Mouse (Mus musculus) CH12.LX (cell line): ENCODE measurements at regions not wholly inside any gene's neighbourhood (a gene's known extent, or its start where the extent isn't known, plus 50 kb on each side); places are given as distances from the start of the nearest gene placed in this dataset.
"Not testable (repeated sequence)": the region's sequence is repeated elsewhere in the genome, so short reads cannot be mapped to it uniquely, and the experiment has no call there.

ENCODE experiments used
- DNase-seq: peaks from one replicate; pipeline ENCODE4 v3.0.0-alpha.2; 2013; ENCODE audit errors: extremely low read depth
- H3K27ac ChIP-seq: 2 replicates; pipeline ENCODE4 v1.5.1; 2012; ENCODE audit warnings: low read depth, mild to moderate bottlenecking, control low read depth, moderate library complexity; ENCODE audit not compliant: insufficient read depth
- H3K27me3 ChIP-seq: replicated peaks from 2 replicates; pipeline ENCODE3; 2012; ENCODE audit warnings: inconsistent platforms
- H3K36me3 ChIP-seq, 2 experiments: replicated peaks in 1 of 2; 2 replicates each; pipeline versions ENCODE3 to v1.6.1; 2012; ENCODE audit warnings: inconsistent platforms in 1 of 2, low read length in 1 of 2, mild to moderate bottlenecking in 1 of 2, mixed read lengths in 1 of 2, moderate library complexity in 1 of 2; ENCODE audit not compliant: control insufficient read depth in 1 of 2, insufficient read depth in 1 of 2
- H3K4me1 ChIP-seq, 2 experiments: 2 replicates each; pipeline ENCODE4 v1.6.1; 2012; ENCODE audit warnings: inconsistent platforms in 1 of 2, moderate library complexity in 1 of 2; ENCODE audit not compliant: insufficient read depth in 2 of 2, control insufficient read depth in 1 of 2
- H3K4me2 ChIP-seq: 2 replicates; pipeline ENCODE4 v1.6.1; 2012; ENCODE audit warnings: low read depth, mild to moderate bottlenecking, control low read depth; ENCODE audit not compliant: poor library complexity, insufficient read depth, severe bottlenecking
- H3K4me3 ChIP-seq, 3 experiments: fragments of 150-350 bp in 1 of 3; sonication (generic) in 1 of 3; replicated peaks in 1 of 3; 2 replicates each; pipeline versions ENCODE3 to v1.5.1; 2011 to 2012; ENCODE audit warnings: low read depth in 2 of 3, low read length in 2 of 3, mild to moderate bottlenecking in 2 of 3, moderate library complexity in 2 of 3, control low read depth in 1 of 3, improper control_type of control experiment in 1 of 3, inconsistent platforms in 1 of 3, mixed read lengths in 1 of 3; ENCODE audit not compliant: poor library complexity in 1 of 3
- H3K79me2 ChIP-seq: replicated peaks from 2 replicates; pipeline ENCODE4 v1.6.1; 2012; ENCODE audit warnings: mild to moderate bottlenecking, moderate library complexity; ENCODE audit not compliant: control insufficient read depth, poor library complexity, insufficient read depth, severe bottlenecking; ENCODE audit errors: extremely low read depth
- H3K9ac ChIP-seq: 2 replicates; pipeline ENCODE4 v1.6.1; 2012; ENCODE audit warnings: low read depth, mild to moderate bottlenecking, control low read depth, moderate library complexity; ENCODE audit not compliant: insufficient read depth
- H3K9me3 ChIP-seq: replicated peaks from 2 replicates; pipeline ENCODE3; 2012; ENCODE audit warnings: low read length, inconsistent platforms, mixed read lengths
- CHD1 ChIP-seq: IDR thresholded peaks from 2 replicates; pipeline ENCODE4 v1.6.1; 2012; ENCODE audit warnings: low read depth, low read length, improper control_type of control experiment, inconsistent platforms
- CTCF ChIP-seq, 2 experiments: IDR thresholded peaks in 1 of 2; conservative IDR thresholded peaks in 1 of 2; 2 replicates each; pipeline ENCODE4 v1.5.1; 2011 to 2012; ENCODE audit warnings: low read depth in 2 of 2, low read length in 2 of 2, improper control_type of control experiment in 1 of 2, inconsistent platforms in 1 of 2, mild to moderate bottlenecking in 1 of 2, moderate library complexity in 1 of 2
- GABPA ChIP-seq: IDR thresholded peaks from 2 replicates; pipeline ENCODE4 v1.6.1; 2012; ENCODE audit warnings: low read depth, low read length, improper control_type of control experiment, inconsistent platforms; ENCODE audit not compliant: insufficient replicate concordance
- JUN ChIP-seq: IDR thresholded peaks from 2 replicates; pipeline ENCODE4 v1.6.1; 2011; ENCODE audit warnings: low read depth, mild to moderate bottlenecking, low read length, improper control_type of control experiment, moderate library complexity; ENCODE audit not compliant: insufficient read depth
- JUND ChIP-seq: conservative IDR thresholded peaks from 2 replicates; pipeline ENCODE4 v1.6.1; 2011; ENCODE audit warnings: low read depth, low read length, improper control_type of control experiment
- MAFK ChIP-seq: IDR thresholded peaks from 2 replicates; pipeline ENCODE4 v1.6.1; 2011; ENCODE audit warnings: low read length, improper control_type of control experiment; ENCODE audit not compliant: insufficient replicate concordance
- MEF2A ChIP-seq: IDR thresholded peaks from 2 replicates; pipeline ENCODE4 v1.6.1; 2014; ENCODE audit warnings: low read depth, mild to moderate bottlenecking, inconsistent platforms, low read length, improper control_type of control experiment, borderline replicate concordance
- RAD21 ChIP-seq: IDR thresholded peaks from 2 replicates; pipeline ENCODE4 v1.6.1; 2011; ENCODE audit warnings: low read depth, mild to moderate bottlenecking, low read length, improper control_type of control experiment, moderate library complexity
- SMC3 ChIP-seq: IDR thresholded peaks from 2 replicates; pipeline ENCODE4 v1.6.1; 2011; ENCODE audit warnings: low read depth, low read length, improper control_type of control experiment
- USF2 ChIP-seq: conservative IDR thresholded peaks from 2 replicates; pipeline ENCODE4 v1.6.1; 2011; ENCODE audit warnings: low read depth, low read length, improper control_type of control experiment
- ZKSCAN1 ChIP-seq: IDR thresholded peaks from 2 replicates; pipeline ENCODE4 v1.6.1; 2012; ENCODE audit warnings: low read depth, inconsistent platforms, low read length, improper control_type of control experiment, borderline replicate concordance
- ZMIZ1 ChIP-seq: IDR thresholded peaks from 2 replicates; pipeline ENCODE4 v1.6.1; 2012; ENCODE audit warnings: low read depth, mild to moderate bottlenecking, inconsistent platforms, low read length, improper control_type of control experiment
- dilution Hi-C: fragments of 300-500 bp; cut with MboI; formaldehyde crosslinking; loops from 2 replicates; pipeline ENCODE4 v1.14.3; 2020; ENCODE audit warnings: low sequenced_read_pairs; ENCODE audit not compliant: extremely low pct_unique_long_range_greater_than_20kb, extremely low pct_ligation_motif_present
- in situ Hi-C: fragments of 300-500 bp; cut with MboI; formaldehyde crosslinking; loops from 3 replicates; pipeline ENCODE4 v1.14.3; 2019; ENCODE audit warnings: low sequenced_read_pairs, low pct_ligation_motif_present, low pct_unique_long_range_greater_than_20kb, mixed read lengths

DNA sequence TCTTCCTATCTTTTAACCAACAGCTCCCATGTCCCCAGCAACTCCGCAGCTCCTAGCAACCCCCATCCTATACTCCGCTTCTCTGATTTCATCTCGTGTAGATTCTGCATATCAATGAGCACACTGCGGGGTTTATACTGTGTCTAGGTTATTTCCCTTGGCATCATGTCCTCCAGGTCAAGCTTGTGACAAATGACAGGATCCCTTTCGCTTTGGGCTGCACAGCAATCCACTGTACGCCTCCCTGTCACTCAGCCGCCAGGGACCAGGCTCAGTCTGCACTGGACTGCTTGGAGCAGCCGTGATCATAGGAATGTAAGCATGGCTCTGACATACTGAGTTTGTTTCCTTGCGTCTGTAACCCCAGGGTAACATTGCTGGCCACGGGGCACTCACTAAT is 75.9 kb upstream of the Klf14 start:
- no peak overlapping the region for H3K27ac ChIP-seq
- TF ChIP-seq CHD1 (no peak), JUN (no peak), JUND (no peak), GABPA (no peak), USF2 (no peak)
- in situ Hi-C loops, result no loop called here
- no peak overlapping the region for H3K4me2 ChIP-seq
- no peak overlapping the region for H3K9ac ChIP-seq
- H3K4me3 ChIP-seq, result no peak overlapping the region
- H3K36me3 ChIP-seq, result no peaks in the 10 kb centered on the region
- no peak for DNase-seq
- H3K4me1 ChIP-seq, result peaks cover 5 to 8% of the 10 kb centered on the region in 2 experiments
- H3K27me3 ChIP-seq, result no peaks in the 10 kb centered on the region
- dilution Hi-C loops, result no loop called here
- no peaks in the 10 kb centered on the region for H3K9me3 ChIP-seq
- no peaks in the 10 kb centered on the region for H3K79me2 ChIP-seq

DNA sequence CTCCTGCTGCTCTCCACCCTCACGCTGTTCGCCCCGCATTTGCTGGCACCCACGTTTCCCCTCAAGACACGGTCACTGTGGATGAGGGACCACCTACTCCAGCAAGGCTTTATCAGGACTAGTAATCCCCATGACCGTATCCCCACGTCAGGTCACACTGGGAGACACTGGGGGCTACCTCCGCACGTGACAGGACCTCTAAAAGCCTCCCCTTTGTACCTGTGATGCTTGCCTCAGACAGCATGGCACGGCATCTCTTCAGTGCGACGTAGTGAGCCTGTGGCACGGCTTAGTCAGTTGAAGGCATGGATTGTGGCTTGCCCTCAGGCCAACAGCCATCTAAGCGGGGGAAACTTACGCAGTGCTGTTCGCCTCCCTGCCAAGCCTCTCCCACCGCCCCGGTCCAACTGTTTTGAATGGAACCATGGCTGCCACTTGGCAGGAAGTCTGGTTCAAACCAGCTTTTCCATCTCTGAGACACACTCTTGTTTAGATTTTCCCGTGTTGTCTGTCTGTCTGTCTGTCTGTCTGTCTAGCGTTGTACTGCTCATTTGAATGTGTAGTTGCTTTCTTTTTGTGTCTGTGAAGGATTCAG is 79.0 kb upstream of the Klf14 start:
- H3K4me2 ChIP-seq, result peak overlapping the region; percentile 57; the same call in 1 of the 2 replicates
- dilution Hi-C loops (no loop called here), in situ Hi-C loops (no loop called here)
- no peaks in the 10 kb centered on the region for H3K36me3 ChIP-seq
- peak overlapping the region; percentile 44 for H3K9ac ChIP-seq
- H3K4me3 ChIP-seq, result peak overlapping the region; percentile 13 to 21 (median 20)
- H3K4me1 ChIP-seq, result peaks cover 5 to 6% of the 10 kb centered on the region in 2 experiments
- no peak for DNase-seq
- H3K79me2 ChIP-seq, result no peaks in the 10 kb centered on the region
- no peak overlapping the region for H3K27ac ChIP-seq
- H3K9me3 ChIP-seq, result no peaks in the 10 kb centered on the region
- TF ChIP-seq ZMIZ1 (no peak), ZKSCAN1 (no peak), JUN (no peak), MEF2A (no peak), MAFK (no peak)
- TF ChIP-seq, all 38 proteins: peak for 0
- no peaks in the 10 kb centered on the region for H3K27me3 ChIP-seq

- Histone ChIP-seq H3K4me2 (0 out of 2 replicates have a peak overlapping the region, but pooled peaks have one; percentile 15), H3K9ac (peak overlapping the region; percentile 44; the same call in 1 of the 2 replicates), H3K4me3 (peak overlapping the region in 2 of 3 experiments; percentile 13 to 21)
- H3K4me1 ChIP-seq, H3K36me3 ChIP-seq, dilution Hi-C loops, H3K79me2 ChIP-seq, H3K9me3 ChIP-seq, H3K27ac ChIP-seq, H3K27me3 ChIP-seq, in situ Hi-C loops: not testable (repeated sequence)
- peak; percentile 58 for DNase-seq
- TF ChIP-seq SMC3, result peak; percentile 24; the same call in 1 of the 2 replicates
- TF ChIP-seq RAD21, result peak; percentile 63
- peak; percentile 22 to 70; a peak in 2 of 4 replicates for TF ChIP-seq CTCF (conservative IDR thresholded peaks at IDR 0.05 in 1 of 2, IDR thresholded peaks at IDR 0.05 in 1 of 2; ENCODE audit: low read depth in 2 of 2, low read length in 2 of 2)
These were observed 79.6 kb upstream of the Klf14 start for GRCm38 (mm10) chr6:31038445-31038844.
